Mouse (Mus musculus): ENCODE results near the gene Tmem189. TPM values are rescaled to one million over a fixed set of nuclear protein-coding genes. Genes with fewer than 3 reads are reported as not detected.

Gene Tmem189
- total and polyA plus RNA-seq, 3 experiments = 21.7 to 46.5 TPM; not detected in 1

GRCm38 (mm10) chr2:167731149-167731548, 41.5 kb upstream of the Tmem189 start:
- Histone ChIP-seq H3K36me3 (ENCODE audit: control insufficient read depth in 1 of 2, insufficient read depth in 2 of 2, low read length in 2 of 2) (no peaks in the 10 kb centered on the region), H3K27ac (ENCODE audit: control insufficient read depth, low read depth, low read length) (no peak overlapping the region), H3K4me3 (ENCODE audit: control insufficient read depth in 1 of 2, insufficient read depth in 1 of 2, low read depth in 2 of 2, low read length in 2 of 2) (no peak overlapping the region), H3K9me3 (replicated peaks; ENCODE audit: insufficient read depth, low read length) (no peaks in the 10 kb centered on the region), H3K79me2 (ENCODE audit: control insufficient read depth, insufficient read depth, low read length, poor library complexity) (no peaks in the 10 kb centered on the region), H3K9ac (ENCODE audit: control insufficient read depth, low read depth, low read length, poor library complexity, severe bottlenecking) (no peak overlapping the region), H3K4me1 (ENCODE audit: control insufficient read depth in 1 of 2, insufficient read depth in 2 of 2, low read length in 2 of 2) (peaks cover 0 to 5% of the 10 kb centered on the region in 2 experiments; a peak in 1 of 4 replicates), H3K27me3 (ENCODE audit: control insufficient read depth in 1 of 2, insufficient read depth in 2 of 2, low read length in 2 of 2) (peaks cover 15 to 19% of the 10 kb centered on the region in 2 experiments)
- no peak for DNase-seq (ENCODE audit: low read depth, low spot score)
- TF ChIP-seq CTCF (IDR thresholded peaks at IDR 0.05 in 2 of 3, conservative IDR thresholded peaks at IDR 0.05 in 1 of 3; ENCODE audit: control insufficient read depth in 1 of 3, insufficient read depth in 1 of 3, low read depth in 2 of 3, low read length in 3 of 3, poor library complexity in 1 of 3, severe bottlenecking in 1 of 3) (no peak), TBP (IDR thresholded peaks at IDR 0.05; ENCODE audit: low read depth, low read length) (no peak), TAL1 (IDR thresholded peaks at IDR 0.05; ENCODE audit: low read length) (no peak), JUND (IDR thresholded peaks at IDR 0.05; ENCODE audit: low read depth, low read length) (no peak), HCFC1 (IDR thresholded peaks at IDR 0.05; ENCODE audit: low read depth, low read length) (no peak), RCOR1 (IDR thresholded peaks at IDR 0.05; ENCODE audit: low read depth, low read length) (no peak), POLR2A (IDR thresholded peaks at IDR 0.05; ENCODE audit: control insufficient read depth in 1 of 2, insufficient read depth in 1 of 2, low read depth in 1 of 2, low read length in 2 of 2, poor library complexity in 1 of 2) (no peak), ZC3H11A (IDR thresholded peaks at IDR 0.05; ENCODE audit: low read depth, low read length) (no peak), CHD2 (IDR thresholded peaks at IDR 0.05; ENCODE audit: low read length) (no peak), RAD21 (IDR thresholded peaks at IDR 0.05; ENCODE audit: low read depth, low read length) (no peak), MXI1 (IDR thresholded peaks at IDR 0.05; ENCODE audit: low read depth, low read length) (no peak), UBTF (IDR thresholded peaks at IDR 0.05; ENCODE audit: borderline replicate concordance, insufficient read depth, low read depth, low read length) (no peak), NRF1 (IDR thresholded peaks at IDR 0.05; ENCODE audit: insufficient read depth, low read depth, low read length, poor library complexity, severe bottlenecking) (no peak), GATA1 (IDR thresholded peaks at IDR 0.05; ENCODE audit: low read depth, low read length) (no peak), E2F4 (IDR thresholded peaks at IDR 0.05; ENCODE audit: borderline replicate concordance, low read depth, low read length) (no peak), ZNF384 (IDR thresholded peaks at IDR 0.05; ENCODE audit: low read depth, low read length) (no peak), MYC (IDR thresholded peaks at IDR 0.05; ENCODE audit: low read depth, low read length) (no peak), POLR2AphosphoS5 (IDR thresholded peaks at IDR 0.05; ENCODE audit: borderline replicate concordance, low read depth, low read length) (no peak), MAZ (IDR thresholded peaks at IDR 0.05; ENCODE audit: low read depth, low read length) (no peak)

GRCm38 (mm10) chr2:167730036-167730435, 40.4 kb upstream of the Tmem189 start:
- no peaks in the 10 kb centered on the region for H3K9me3 ChIP-seq (replicated peaks; ENCODE audit: insufficient read depth, low read length)
- no peak overlapping the region for H3K4me3 ChIP-seq (ENCODE audit: control insufficient read depth in 1 of 2, insufficient read depth in 1 of 2, low read depth in 2 of 2, low read length in 2 of 2)
- peaks cover 15 to 19% of the 10 kb centered on the region in 2 experiments for H3K27me3 ChIP-seq (ENCODE audit: control insufficient read depth in 1 of 2, insufficient read depth in 2 of 2, low read length in 2 of 2)
- no peak overlapping the region for H3K27ac ChIP-seq (ENCODE audit: control insufficient read depth, low read depth, low read length)
- no peaks in the 10 kb centered on the region for H3K36me3 ChIP-seq (ENCODE audit: control insufficient read depth in 1 of 2, insufficient read depth in 2 of 2, low read length in 2 of 2)
- no peak for TF ChIP-seq ZC3H11A (IDR thresholded peaks at IDR 0.05; ENCODE audit: low read depth, low read length)
- no peak for TF ChIP-seq TBP (IDR thresholded peaks at IDR 0.05; ENCODE audit: low read depth, low read length)
- TF ChIP-seq ETS1 (IDR thresholded peaks at IDR 0.05; ENCODE audit: low read depth, low read length) = no peak
- no peak for TF ChIP-seq SIN3A (IDR thresholded peaks at IDR 0.05; ENCODE audit: low read length)
- no peak for TF ChIP-seq POLR2A (IDR thresholded peaks at IDR 0.05; ENCODE audit: control insufficient read depth in 1 of 2, insufficient read depth in 1 of 2, low read depth in 1 of 2, low read length in 2 of 2, poor library complexity in 1 of 2)
- TF ChIP-seq MAX (IDR thresholded peaks at IDR 0.05; ENCODE audit: low read length) = no peak
- TF ChIP-seq KAT2A (conservative IDR thresholded peaks at IDR 0.05; ENCODE audit: low read depth, low read length) = no peak
- no peak overlapping the region for H3K9ac ChIP-seq (ENCODE audit: control insufficient read depth, low read depth, low read length, poor library complexity, severe bottlenecking)
- peaks cover 0 to 5% of the 10 kb centered on the region in 2 experiments; a peak in 1 of 4 replicates for H3K4me1 ChIP-seq (ENCODE audit: control insufficient read depth in 1 of 2, insufficient read depth in 2 of 2, low read length in 2 of 2)
- no peak for DNase-seq (ENCODE audit: low read depth, low spot score)
- no peaks in the 10 kb centered on the region for H3K79me2 ChIP-seq (ENCODE audit: control insufficient read depth, insufficient read depth, low read length, poor library complexity)

Measured in MEL (cell line).